Mouse (Mus musculus) layer of hippocampus, postnatal 25 days (tissue): ENCODE data around the gene Cpne5. TPM values are rescaled to one million over a fixed set of nuclear protein-coding genes. Genes with fewer than 3 reads are reported as not detected.
"Not testable (repeated sequence)": the region's sequence is repeated elsewhere in the genome, so short reads cannot be mapped to it uniquely, and the experiment has no call there.

Experiments
- DNase-seq, 2 experiments: peaks; one replicate each; pipeline ENCODE4 v3.0.0; 2022; ENCODE audit warnings: mixed read lengths in 2 of 2, low spot score in 1 of 2; ENCODE audit errors: extremely low spot score in 1 of 2
- total RNA-seq, 2 experiments: library from RNA; stranded (reverse); gene quantifications; 2 replicates each; pipeline ENCODE4 v1.2.3; 2021

Gene Cpne5
- total RNA-seq: 10 to 100 TPM; 37.7 to 41.8 TPM

DNA sequence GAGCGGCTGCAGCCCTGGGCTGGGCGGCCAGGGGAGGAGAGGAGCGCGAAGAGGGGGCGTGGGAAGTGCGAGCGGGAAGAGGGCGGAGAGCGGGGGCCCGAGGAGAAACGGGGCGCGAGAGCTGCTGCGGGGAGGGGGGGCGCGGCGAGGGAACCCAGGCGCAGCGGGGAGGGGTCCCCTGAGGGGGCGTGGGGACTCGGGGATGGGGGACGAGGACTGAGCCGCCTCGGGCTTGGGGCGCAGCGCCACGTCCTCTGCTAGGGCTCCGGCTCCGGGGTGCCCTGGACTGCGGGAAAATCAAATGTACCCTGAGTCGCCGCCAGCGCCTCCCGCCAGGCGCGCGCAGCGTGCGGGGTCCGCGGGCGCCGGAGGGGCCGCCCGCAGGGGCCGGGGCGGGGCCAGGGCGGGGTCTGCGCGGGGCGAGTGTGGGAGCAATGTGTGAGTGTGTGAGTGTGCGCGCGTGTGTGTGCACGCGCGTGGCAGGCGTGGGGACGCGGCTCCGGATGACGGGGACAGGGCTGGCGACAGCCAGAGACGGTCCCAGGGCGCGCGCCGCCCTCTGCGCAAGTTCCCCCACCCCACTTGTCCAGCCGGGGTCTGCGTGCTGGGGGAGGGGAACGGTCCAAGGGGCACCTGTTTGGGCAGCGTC lies at the start of gene Cpne5:
Cpne5 (minus strand) TSS at position 396 of the 649 bp plus-strand sequence.
- peak in 1 of 2 experiments; percentile 44 for DNase-seq

DNA sequence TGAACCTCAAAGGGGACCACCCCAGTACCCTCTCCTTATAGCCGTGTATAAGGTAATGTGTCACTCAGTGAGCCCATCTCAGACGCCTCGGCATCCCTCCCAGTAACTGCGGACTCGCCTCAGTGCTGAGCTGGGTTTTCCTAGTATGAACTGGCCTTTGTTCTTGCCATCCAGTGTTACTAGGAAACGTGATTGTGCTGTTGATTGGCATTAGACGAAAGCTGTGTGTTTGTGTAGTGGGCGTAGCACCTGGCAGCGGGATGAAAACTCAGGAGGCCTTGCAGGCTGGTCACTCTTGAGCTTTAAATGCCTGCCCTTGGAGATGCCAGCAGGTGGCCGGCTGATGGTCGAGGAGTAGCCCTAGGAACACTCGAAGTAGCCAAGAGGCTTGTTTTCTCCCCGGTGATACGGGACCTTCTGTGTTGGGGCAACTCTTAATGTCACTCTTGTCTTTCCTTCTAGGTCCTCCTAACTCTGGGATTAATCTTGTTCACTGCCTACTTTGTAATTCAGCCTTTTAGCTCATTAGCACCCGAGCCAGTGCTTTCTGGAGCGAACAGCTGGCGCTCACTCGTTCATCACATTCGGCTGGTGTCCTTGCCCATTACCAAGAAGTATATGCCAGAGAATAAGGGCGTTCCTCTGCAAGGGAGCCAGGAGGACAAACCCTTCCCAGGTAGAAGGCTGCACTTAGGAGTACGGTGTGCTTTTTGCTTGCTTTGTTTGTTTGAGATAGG lies 44.4 kb upstream of the Cpne5 start:
- no peak for DNase-seq

DNA sequence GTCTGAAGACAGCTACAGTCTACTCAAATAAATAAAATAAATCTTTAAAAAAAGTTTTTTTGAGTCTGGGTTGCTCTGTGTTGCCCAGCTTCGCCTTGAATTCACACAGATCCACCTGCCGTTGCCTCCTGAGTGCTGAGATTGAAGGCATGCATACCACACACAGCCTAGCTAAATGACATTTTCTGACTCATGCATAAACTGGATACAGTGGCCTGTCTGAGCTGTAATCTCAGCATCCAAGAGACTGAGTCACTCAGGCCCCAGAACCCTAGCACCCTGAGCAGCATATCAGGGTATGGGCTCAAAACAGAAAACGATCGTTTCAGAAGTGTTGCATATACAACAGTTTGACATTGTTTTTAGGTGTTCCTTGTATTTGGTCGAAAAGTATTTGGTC lies 43.6 kb upstream of the Cpne5 start:
- DNase-seq: no peak

DNA sequence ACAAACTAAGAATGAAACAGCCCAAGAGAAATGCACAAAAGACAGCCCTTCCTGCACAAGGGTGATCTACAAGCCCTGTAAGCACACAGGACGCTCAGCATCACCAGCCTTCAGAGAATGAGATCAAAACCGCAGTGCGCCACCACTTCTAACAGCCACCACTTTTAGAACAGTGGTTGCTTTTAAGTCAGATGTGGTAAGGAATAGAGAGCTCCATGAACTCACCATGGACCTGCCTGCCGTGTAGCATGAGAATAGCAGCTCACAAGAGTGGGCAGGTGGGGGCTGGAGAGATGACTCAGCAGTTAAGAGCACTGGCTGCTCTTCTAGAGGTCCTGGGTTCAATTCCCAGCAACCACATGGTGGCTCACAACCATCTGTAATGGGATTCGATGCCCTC lies 42.5 kb upstream of the Cpne5 start:
- DNase-seq: no peak

DNA sequence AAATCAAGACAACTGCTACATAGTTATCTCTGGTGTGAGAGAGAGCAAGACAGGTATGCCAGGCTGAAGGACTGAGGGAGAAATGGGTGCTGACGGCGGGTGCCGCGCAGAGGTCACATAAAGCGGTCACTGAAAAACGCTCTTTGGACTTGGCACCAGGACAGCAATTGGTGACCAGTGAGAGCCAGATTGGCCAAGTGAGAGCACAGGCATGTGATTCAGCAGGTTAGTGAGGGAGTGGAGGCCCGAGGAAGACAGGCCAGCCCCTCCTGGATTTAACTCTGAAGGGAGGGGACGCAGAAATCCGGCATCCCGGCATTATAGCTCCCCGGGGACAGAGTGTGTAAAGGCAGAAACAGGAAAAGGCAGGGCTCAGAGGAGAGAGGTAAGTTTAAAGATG lies 35.9 kb upstream of the Cpne5 start:
- DNase-seq: no peak

DNA sequence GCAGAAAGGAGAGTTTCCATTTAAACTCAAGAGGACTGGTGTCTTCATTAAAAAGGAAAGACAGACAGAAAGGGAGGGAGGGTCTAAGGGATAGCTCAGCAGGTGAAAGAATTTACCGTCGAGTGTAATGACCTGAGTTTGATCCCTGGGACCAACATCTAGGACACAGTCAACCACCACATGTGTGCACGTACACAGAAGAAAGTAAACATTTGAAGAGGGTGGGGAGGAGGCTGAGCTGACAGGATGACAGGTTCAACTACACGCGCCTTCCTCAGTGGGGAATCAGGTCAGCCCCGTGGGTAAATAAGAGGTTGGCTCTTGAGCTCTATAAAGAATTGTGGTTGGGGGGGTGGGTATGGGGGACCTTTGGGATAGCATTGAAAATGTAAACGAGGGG lies 35.2 kb upstream of the Cpne5 start:
- no peak for DNase-seq

DNA sequence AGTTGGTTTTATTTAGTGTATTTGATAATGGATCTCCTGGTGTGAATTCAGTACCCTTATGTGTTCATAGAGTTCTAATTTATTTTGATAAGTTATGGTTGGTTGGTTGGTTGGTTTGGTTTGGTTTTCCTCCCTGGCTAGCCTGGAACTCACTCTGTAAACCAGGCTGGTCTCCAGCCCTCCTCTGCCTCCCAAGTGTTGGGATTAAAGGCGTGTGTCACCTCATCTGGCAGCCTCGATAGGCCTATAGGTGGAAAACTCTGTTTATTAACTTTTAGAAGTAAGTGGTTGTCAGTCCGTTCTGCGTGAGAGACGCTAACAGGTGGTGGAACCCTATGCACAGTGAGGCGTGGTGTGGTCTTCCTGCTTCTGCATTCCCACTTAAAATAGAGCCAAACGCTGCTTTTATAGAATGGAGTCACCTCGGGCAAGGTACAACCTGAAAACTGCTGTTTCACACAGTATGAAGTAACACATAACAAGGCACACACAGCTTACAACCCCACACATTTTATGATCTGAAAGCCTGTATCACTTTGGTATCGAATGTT lies 32.3 kb upstream of the Cpne5 start:
- DNase-seq: no peak

DNA sequence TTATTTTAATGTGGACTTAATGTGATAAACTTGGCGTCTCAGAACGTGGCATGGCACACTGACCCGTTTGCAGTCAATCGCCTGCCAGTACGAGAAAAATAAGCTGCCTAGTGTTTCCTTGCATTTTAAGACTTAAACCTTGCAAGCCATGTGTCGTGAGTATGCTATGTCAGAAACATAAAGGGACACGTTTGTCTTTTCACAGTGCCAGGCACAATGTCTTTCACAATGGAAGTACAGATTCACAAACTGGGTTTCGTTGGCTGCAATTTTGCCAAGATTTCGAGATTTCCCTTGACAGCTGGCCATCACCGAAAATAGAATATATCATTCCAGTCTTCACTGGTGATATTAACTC lies 31.4 kb upstream of the Cpne5 start:
- no peak for DNase-seq

DNA sequence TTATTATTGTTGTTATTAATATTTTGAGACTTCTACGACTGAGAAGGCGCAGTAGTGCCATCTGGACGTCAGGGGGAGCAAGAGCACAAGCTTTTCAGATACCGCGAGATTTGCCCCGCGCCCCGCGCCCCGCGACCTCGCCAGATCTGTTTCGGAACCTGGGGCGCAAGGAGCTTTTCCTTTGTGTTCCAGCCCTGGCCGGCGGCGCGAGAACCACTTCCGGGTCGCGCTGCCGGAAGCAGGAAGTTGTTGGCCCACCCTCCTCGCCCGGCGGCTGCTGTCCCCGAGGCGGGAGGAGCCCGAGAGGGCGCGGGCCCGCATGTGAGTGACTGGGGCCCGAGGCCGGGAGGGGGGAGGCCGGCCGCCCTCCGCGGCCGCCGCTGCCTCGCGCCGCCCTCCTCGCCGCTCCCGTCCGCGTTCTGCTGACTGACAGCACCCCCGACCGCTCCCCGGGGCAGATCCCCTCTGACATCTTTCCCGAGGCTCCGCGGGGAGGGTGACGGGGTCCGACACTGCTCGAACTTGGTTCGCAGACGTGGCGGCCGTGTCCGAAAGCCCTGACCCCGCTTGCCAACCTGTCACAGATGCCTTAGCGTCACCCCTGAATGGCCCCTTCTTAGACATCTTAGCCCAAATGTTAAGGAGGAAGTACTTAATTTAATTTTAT lies 30.8 kb upstream of the Cpne5 start, which contains the start of gene BC004004:
BC004004 (plus strand) TSS at position 107 of the 667 bp plus-strand sequence.
- DNase-seq: peak; percentile 89 to 91

DNA sequence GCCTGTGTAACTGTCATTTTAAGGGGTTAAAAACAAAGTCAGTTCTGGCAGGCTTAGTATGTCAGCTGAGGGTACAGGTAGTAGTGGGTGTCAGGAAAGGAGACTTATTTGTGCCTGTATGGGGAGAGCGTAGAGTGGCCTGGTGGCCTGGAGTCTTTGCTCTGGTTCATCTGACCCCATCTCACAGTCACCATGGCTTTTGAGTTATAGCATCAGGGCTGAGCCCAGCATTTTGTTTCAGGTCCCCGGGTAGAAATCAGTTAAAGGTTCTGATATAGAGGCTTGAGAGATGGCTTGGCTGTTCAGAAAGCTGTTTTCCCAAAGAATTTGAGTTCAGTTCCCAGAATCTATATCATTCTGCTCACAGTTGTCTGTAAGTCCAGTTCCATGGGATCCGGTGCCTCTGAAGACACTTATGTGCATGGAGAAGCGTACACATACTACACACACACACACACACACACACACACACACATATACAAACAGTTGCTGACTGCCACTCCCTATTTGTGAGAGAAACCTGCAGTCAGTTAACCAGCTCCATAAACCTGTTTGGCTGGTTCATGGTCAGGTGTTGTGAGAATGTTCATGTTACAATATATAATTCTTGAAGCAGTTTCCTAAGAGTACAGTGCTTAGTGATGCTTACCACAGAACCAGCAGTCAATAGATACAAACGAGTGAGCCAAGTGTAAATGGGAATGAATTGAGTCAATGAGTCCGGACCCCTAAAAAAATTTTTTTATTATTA lies 30.1 kb upstream of the Cpne5 start:
- no peak for DNase-seq

DNA sequence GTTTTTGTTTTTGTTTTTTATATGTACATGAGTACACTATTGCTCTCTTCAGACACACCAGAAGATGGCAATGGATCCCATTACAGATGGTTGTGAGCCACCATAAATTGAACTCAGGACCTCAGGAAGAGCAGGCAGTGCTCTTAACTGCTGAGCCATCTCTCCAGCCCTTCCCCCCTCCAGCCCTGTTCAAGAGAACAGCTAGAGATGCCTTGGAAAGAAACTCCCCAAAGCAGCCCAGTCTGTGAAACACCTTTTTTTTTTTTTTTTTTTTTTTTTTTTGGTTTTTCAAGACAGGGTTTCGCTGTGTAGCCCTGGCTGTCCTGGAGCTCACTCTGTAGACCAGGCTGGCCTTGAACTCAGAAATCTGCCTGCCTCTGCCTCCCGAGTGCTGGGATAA lies 29.1 kb upstream of the Cpne5 start:
- DNase-seq: not testable (repeated sequence)

DNA sequence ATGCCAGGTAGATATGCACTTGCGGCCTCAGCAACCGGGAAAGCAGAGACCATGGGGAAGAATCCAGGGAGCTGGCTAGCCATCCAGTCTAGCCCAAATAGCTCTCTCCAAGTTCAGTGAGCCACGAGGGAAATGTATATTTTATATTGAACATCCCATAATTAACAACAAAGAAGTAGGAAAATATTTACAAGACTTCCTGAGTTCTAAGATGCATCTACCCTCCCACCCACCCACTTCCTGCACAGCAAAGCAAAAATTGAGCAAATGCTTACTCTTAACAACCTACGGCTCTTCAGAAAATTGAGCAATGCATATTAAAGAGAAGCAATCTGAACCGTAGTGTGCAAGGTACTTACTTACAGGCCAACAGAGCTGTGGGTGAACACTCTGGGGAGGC lies 26.8 kb upstream of the Cpne5 start:
- DNase-seq: no peak

DNA sequence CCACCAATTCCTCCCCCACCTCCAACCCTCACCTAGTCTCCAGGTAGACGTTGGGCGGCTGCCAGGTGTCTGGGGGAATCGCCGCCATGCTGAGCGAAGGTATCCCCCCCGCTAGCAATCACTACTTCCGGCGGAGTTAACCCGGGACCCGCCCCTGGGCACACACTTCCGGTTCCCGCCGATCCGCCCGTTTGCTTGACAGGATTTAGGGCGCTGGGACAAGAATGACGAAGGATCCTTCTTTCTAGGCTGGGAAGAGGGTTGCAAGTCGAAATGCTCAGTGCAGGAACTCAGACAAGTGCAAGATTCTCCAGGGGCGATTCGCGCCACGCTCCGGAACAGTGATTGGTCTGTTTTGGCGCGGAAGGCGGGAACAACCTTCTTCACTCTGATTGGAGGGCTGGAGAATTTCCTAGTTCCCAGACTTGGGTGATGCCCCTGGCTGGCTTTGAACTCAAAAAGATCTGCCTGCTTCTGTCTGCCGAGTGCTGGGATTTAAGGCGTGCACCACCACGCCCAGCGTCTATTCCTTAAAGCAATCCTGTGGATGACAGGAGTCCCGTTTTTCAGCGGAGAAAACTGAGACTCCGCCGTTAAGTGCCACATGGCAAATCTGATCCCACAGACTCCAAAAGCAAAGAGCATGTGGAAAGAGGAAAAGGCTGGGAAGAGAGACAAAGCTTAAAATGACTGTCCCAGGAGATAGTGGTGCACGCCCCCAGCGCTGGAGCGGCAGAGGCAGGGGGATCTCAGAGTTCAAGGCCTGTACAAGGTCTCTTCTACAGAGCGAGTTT lies 26.1 kb upstream of the Cpne5 start, which contains the start of gene Ppil1:
Ppil1 (minus strand) TSS at position 347 of the 794 bp plus-strand sequence.
- DNase-seq: peak; percentile 70 to 79

DNA sequence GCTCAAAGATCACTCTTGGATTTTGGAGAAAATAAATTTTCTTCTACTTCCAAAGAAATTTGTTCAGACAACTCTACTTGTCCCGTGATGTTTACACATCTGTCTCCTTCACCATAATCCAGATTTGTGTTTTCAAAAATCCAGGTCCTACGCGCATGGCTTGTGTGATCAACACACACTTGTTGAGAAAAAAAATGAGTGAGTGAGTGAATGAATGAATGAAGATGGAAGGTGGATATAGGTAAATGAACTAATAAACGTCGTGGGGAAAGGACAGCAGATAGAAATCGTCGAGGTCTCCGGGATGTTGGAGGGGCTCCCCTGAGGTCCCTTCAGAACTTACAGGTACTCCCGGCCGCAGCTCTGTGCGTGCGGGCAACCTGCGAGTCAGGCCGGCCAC lies 25.4 kb upstream of the Cpne5 start:
- DNase-seq: no peak

DNA sequence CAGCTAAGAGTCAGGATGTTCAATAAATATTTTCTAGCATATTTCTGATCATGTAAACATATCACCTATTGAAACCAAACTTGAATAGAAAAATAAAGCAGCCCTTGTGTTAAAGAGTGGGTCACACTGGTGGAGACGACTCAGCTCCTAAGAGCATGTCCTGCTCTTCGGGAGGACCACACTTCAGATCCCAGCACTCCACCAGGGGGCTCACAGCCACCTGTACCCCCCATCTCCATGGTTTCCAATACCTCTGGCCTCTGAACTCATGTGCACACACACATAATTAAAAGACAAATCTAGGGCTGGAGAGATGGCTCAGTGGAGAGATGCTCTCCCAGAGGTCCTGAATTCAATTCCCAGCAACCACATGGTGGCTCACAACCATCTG lies 24.3 kb upstream of the Cpne5 start:
- DNase-seq: no peak

DNA sequence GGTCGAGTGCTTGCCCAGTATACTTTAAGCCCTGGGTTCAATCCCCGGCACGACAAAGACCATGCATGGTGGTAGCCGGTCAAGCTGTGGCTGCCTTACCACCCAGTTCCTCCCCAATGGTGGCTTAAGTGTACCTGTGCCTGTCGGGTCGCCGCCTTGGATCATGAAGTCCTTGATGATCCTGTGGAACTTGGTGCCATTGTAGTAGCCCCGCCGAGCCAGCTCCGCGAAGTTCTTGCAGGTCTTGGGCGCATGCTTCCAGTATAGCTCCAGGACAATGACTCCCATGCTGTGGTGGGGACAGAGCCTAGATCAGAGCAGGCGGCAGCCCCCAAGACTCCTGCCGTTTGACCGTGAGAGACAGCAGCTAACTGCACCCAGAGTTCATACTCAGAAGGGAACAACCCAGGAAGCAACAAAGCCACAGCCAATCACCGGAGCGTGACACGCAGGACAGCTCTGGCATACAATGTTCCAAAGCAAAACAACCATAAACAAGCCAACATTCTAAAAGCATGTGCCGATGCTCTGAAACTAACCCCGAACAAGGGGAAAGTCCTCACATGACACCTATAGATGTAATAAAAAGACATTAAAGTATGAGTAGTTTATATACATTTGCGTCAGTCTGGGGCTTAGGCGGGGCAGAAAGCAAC lies 23.8 kb upstream of the Cpne5 start:
- DNase-seq: no peak

DNA sequence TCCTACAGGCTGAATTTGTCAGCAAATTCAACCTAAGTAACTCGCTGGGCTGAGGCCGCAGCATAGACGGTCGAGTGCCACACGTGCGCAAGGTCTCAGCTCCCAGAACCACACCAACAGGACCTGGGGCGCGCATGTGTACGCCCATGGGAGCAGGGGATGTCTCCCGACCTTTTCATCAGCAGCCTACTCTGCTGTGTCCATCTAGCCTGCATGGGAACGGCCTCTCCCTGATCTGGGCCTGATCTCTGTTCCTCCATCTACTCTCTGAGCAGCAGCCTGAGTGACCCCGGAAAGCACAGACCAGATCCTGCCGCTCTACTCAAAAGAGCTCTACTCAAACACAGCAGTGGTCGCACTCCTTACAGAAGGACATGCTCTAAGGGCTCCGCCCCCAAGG lies 22.5 kb upstream of the Cpne5 start:
- DNase-seq: no peak

DNA sequence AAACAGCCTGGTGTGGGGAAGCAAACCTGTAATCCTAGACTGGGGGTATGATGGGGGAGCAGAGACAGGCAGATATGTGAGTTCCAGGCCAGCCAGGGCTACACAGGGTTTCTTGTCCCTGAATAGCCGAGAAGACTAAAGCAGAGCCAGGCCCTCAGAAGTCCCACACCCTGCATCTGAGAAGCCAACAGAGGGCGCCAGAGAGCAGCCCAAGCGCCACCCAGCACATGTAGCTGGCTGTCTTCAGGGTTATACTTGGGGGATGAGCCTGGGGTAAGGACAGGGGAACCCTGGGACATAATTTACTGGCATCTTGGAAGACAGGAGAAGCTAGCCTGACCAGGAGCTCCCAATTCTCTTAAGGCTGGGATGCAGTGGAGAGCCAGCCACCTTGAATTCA lies 21.5 kb upstream of the Cpne5 start:
- peak; percentile 59 to 87 for DNase-seq

DNA sequence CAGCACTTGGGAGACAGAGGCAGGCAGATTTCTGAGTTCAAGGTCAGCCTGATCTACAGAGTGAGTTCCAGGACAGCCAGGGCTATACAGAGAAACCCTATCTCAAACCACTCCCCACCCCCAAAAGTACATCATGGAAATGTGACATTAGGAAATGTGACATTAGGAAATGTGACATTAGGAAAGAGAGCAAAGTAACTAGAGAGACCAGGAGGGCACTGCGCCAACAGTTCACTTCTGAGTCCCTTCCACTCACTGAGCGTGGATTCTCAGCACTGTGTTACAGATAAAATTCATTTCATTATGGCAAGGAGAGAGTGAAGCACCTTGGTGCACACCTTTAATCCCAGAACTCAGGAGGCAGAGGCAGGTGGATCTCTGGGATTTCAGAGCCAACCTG lies 21.0 kb upstream of the Cpne5 start:
- no peak for DNase-seq
